Mouse (Mus musculus): Measurements from ENCODE around the gene Naaladl2. TPM values are rescaled to one million over a fixed set of nuclear protein-coding genes. Genes with fewer than 3 reads are reported as not detected.

The Naaladl2 gene
- polyA plus RNA-seq, 1 experiment from 2014 or later = 0.68 TPM

GRCm38 (mm10) chr3:24668052-24668916 lies 475.8 kb downstream of the Naaladl2 start:
- Histone ChIP-seq H3K36me3 (ENCODE audit: control insufficient read depth, insufficient read depth, low read length) (no peaks in the 10 kb centered on the region), H3K27me3 (ENCODE audit: control insufficient read depth, insufficient read depth, low read length) (no peaks in the 10 kb centered on the region), H3K4me2 (no peak overlapping the region), H3K9me3 (ENCODE audit: control insufficient read depth, low read length) (no peaks in the 10 kb centered on the region), H3K27ac (ENCODE audit: low read depth, low read length) (no peak overlapping the region), H3K4me3 (ENCODE audit: low read depth, low read length) (no peak overlapping the region), H3K4me1 (ENCODE audit: control insufficient read depth, insufficient read depth, low read length) (no peaks in the 10 kb centered on the region), H3K9ac (ENCODE audit: low read length) (no peak overlapping the region)
- 85% methylated on average over 3 of the region's 3 CpGs for WGBS
- ATAC-seq (ENCODE audit: low FRiP score) (no peak), DNase-seq (ENCODE audit: low spot score, missing footprints) (no peak)

GRCm38 (mm10) chr3:24665408-24665807 lies 478.7 kb downstream of the Naaladl2 start:
- H3K9ac ChIP-seq (ENCODE audit: low read length) = no peak overlapping the region
- no peak overlapping the region for H3K27ac ChIP-seq (ENCODE audit: low read depth, low read length)
- ATAC-seq (ENCODE audit: low FRiP score) (no peak), DNase-seq (ENCODE audit: low spot score, missing footprints) (no peak)
- H3K4me2 ChIP-seq = no peak overlapping the region
- 82% methylated on average over 1 of the region's 1 CpGs for WGBS
- no peaks in the 10 kb centered on the region for H3K36me3 ChIP-seq (ENCODE audit: control insufficient read depth, insufficient read depth, low read length)
- no peaks in the 10 kb centered on the region for H3K4me1 ChIP-seq (ENCODE audit: control insufficient read depth, insufficient read depth, low read length)
- H3K9me3 ChIP-seq (ENCODE audit: control insufficient read depth, low read length) = no peaks in the 10 kb centered on the region
- no peaks in the 10 kb centered on the region for H3K27me3 ChIP-seq (ENCODE audit: control insufficient read depth, insufficient read depth, low read length)
- H3K4me3 ChIP-seq (ENCODE audit: low read depth, low read length) = no peak overlapping the region

DNA sequence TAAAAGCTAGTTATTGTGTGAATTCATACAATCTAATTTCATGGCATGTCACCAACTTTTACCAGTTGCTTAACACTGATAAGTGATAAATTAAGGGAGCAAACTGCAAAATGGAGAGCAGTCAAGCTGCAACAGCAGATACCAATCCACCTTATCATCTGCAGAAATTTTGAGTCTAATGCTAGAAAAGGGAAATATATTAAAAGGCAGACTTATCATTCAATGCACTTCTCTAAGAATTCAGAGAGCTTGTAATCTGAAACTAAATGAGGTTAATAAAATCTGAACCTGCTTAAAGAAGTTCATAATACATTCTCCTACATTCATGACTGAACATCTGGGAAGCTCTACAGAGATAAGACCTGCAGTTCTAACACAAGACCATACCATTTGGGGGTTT lies 480.3 kb downstream of the Naaladl2 start:
- ATAC-seq (ENCODE audit: low FRiP score) (no peak), DNase-seq (ENCODE audit: low spot score, missing footprints) (no peak)
- H3K27ac ChIP-seq (ENCODE audit: low read depth, low read length) = no peak overlapping the region
- no peak overlapping the region for H3K4me3 ChIP-seq (ENCODE audit: low read depth, low read length)
- no peaks in the 10 kb centered on the region for H3K36me3 ChIP-seq (ENCODE audit: control insufficient read depth, insufficient read depth, low read length)
- no peak overlapping the region for H3K9ac ChIP-seq (ENCODE audit: low read length)
- H3K4me2 ChIP-seq = no peak overlapping the region
- no peaks in the 10 kb centered on the region for H3K9me3 ChIP-seq (ENCODE audit: control insufficient read depth, low read length)
- no peaks in the 10 kb centered on the region for H3K27me3 ChIP-seq (ENCODE audit: control insufficient read depth, insufficient read depth, low read length)
- no peaks in the 10 kb centered on the region for H3K4me1 ChIP-seq (ENCODE audit: control insufficient read depth, insufficient read depth, low read length)

GRCm38 (mm10) chr3:24630032-24630431 lies 514.0 kb downstream of the Naaladl2 start:
- Histone ChIP-seq H3K27me3 (ENCODE audit: control insufficient read depth, insufficient read depth, low read length) (no peaks in the 10 kb centered on the region), H3K4me3 (ENCODE audit: low read depth, low read length) (no peak overlapping the region), H3K4me2 (no peak overlapping the region), H3K27ac (ENCODE audit: low read depth, low read length) (no peak overlapping the region), H3K4me1 (ENCODE audit: control insufficient read depth, insufficient read depth, low read length) (no peaks in the 10 kb centered on the region), H3K36me3 (ENCODE audit: control insufficient read depth, insufficient read depth, low read length) (no peaks in the 10 kb centered on the region), H3K9me3 (ENCODE audit: control insufficient read depth, low read length) (no peaks in the 10 kb centered on the region), H3K9ac (ENCODE audit: low read length) (no peak overlapping the region)
- DNase-seq (ENCODE audit: low spot score, missing footprints) (no peak), ATAC-seq (ENCODE audit: low FRiP score) (no peak)
- WGBS = 70% methylated on average over 1 of the region's 1 CpGs

- no peaks in the 10 kb centered on the region for H3K36me3 ChIP-seq (ENCODE audit: control insufficient read depth, insufficient read depth, low read length)
- peak; percentile 86 for ATAC-seq (ENCODE audit: low FRiP score)
- no peak overlapping the region for H3K9ac ChIP-seq (ENCODE audit: low read length)
- no peak overlapping the region for H3K4me3 ChIP-seq (ENCODE audit: low read depth, low read length)
- no peaks in the 10 kb centered on the region for H3K27me3 ChIP-seq (ENCODE audit: control insufficient read depth, insufficient read depth, low read length)
- no peak overlapping the region for H3K4me2 ChIP-seq
- no peaks in the 10 kb centered on the region for H3K9me3 ChIP-seq (ENCODE audit: control insufficient read depth, low read length)
- no peaks in the 10 kb centered on the region for H3K4me1 ChIP-seq (ENCODE audit: control insufficient read depth, insufficient read depth, low read length)
- no peak for DNase-seq (ENCODE audit: low spot score, missing footprints)
- H3K27ac ChIP-seq (ENCODE audit: low read depth, low read length) = no peak overlapping the region
These were observed 538.6 kb downstream of the Naaladl2 start for GRCm38 (mm10) chr3:24605485-24605884.

DNA sequence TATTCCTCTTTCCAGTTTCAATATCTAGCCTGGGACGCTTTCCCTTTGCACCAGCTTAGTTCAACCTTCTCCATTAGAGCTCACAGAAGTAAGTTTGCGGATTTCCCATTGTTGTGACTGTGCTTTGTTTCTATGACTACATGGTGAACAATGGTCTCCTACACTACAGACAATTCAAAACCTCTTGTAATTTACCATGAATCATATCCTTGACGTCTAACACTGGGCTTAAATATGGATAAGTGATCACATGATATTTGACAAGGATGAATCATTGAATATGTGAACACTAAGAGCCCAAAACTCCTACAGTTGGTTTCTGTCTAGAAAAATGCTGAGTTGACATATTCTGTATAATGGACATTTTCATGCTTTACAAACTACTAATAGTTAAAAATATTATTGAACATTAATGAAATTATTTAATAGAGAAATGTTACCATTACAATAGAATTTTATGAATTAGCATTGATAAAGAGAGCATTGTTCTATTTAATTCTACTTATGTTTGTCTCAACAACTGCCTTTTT lies 539.2 kb downstream of the Naaladl2 start:
- DNase-seq (ENCODE audit: low spot score, missing footprints) (no peak), ATAC-seq (ENCODE audit: low FRiP score) (no peak)
- Histone ChIP-seq H3K27ac (ENCODE audit: low read depth, low read length) (no peak overlapping the region), H3K9ac (ENCODE audit: low read length) (no peak overlapping the region), H3K36me3 (ENCODE audit: control insufficient read depth, insufficient read depth, low read length) (no peaks in the 10 kb centered on the region), H3K4me2 (no peak overlapping the region), H3K9me3 (ENCODE audit: control insufficient read depth, low read length) (no peaks in the 10 kb centered on the region), H3K27me3 (ENCODE audit: control insufficient read depth, insufficient read depth, low read length) (no peaks in the 10 kb centered on the region), H3K4me3 (ENCODE audit: low read depth, low read length) (no peak overlapping the region), H3K4me1 (ENCODE audit: control insufficient read depth, insufficient read depth, low read length) (no peaks in the 10 kb centered on the region)
- 70% methylated on average over 3 of the region's 3 CpGs for WGBS

DNA sequence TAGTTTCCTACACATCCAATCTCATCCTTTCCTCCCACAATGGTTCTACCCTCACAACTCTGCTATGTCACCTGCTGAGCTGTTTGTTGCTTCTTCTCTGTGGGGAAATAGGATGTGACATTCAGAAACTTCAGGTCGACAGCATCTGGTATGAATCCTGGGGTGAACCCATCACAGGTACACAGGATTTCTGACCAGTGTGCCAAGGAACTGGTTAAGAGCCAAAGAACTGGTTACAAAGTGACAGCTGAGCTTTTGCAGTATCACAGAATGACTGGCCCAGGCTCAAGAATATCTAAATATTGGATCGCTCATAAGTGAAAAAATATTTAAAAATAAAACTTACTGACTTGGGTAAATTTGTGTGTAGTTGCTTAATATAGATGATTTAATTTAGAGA lies 548.6 kb downstream of the Naaladl2 start:
- DNase-seq (ENCODE audit: low spot score, missing footprints) (no peak), ATAC-seq (ENCODE audit: low FRiP score) (no peak)
- H3K27me3 ChIP-seq (ENCODE audit: control insufficient read depth, insufficient read depth, low read length) = no peaks in the 10 kb centered on the region
- no peaks in the 10 kb centered on the region for H3K36me3 ChIP-seq (ENCODE audit: control insufficient read depth, insufficient read depth, low read length)
- WGBS = 70% methylated on average over 2 of the region's 2 CpGs
- H3K4me3 ChIP-seq (ENCODE audit: low read depth, low read length) = no peak overlapping the region
- H3K4me2 ChIP-seq = no peak overlapping the region
- H3K9me3 ChIP-seq (ENCODE audit: control insufficient read depth, low read length) = no peaks in the 10 kb centered on the region
- H3K9ac ChIP-seq (ENCODE audit: low read length) = no peak overlapping the region
- H3K4me1 ChIP-seq (ENCODE audit: control insufficient read depth, insufficient read depth, low read length) = no peaks in the 10 kb centered on the region
- no peak overlapping the region for H3K27ac ChIP-seq (ENCODE audit: low read depth, low read length)

DNA sequence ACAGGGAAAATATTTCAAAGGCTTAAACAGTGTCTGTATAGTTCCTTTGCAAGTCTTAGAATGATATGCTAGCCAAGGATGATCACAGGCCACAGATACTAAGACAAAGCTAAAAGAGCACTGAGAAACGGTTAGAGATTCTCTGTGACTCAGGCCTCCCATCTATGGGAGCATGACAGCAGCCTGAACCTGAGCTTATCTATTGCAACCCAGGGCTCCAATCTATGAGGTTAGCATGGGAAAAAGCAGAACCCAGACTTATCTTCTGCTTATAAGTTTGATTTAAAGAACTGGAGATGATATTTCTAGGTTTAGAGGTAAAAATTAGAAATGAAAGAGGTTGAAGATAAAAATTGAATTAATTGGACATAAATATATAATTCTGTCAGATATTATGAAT lies 587.4 kb downstream of the Naaladl2 start:
- no peak overlapping the region for H3K9ac ChIP-seq (ENCODE audit: low read length)
- H3K4me2 ChIP-seq = no peak overlapping the region
- no peak for DNase-seq (ENCODE audit: low spot score, missing footprints)
- H3K9me3 ChIP-seq (ENCODE audit: control insufficient read depth, low read length) = no peaks in the 10 kb centered on the region
- H3K27me3 ChIP-seq (ENCODE audit: control insufficient read depth, insufficient read depth, low read length) = no peaks in the 10 kb centered on the region
- 79% methylated on average over 1 of the region's 1 CpGs for WGBS
- no peak for ATAC-seq (ENCODE audit: low FRiP score)
- no peaks in the 10 kb centered on the region for H3K4me1 ChIP-seq (ENCODE audit: control insufficient read depth, insufficient read depth, low read length)
- H3K36me3 ChIP-seq (ENCODE audit: control insufficient read depth, insufficient read depth, low read length) = no peaks in the 10 kb centered on the region
- H3K27ac ChIP-seq (ENCODE audit: low read depth, low read length) = no peak overlapping the region
- no peak overlapping the region for H3K4me3 ChIP-seq (ENCODE audit: low read depth, low read length)

DNA sequence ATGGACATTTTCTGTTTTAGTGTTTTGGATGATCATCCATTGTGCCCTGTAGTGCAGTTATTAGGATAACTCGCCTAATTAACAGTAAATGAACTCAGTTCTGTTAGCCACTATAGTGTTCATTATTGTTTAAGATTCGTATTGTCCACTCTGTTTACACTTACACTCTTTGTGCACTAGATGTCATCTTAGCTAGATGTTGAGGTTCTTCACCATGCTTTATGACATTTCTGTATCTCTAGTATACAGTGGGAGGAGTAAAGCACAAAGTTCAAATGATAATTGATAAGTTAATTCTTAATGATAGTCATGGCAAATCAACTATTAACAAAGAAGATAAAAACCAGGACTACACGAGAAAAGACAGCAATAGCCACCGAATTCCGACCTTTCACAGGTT lies 590.4 kb downstream of the Naaladl2 start:
- no peaks in the 10 kb centered on the region for H3K4me1 ChIP-seq (ENCODE audit: control insufficient read depth, insufficient read depth, low read length)
- H3K9me3 ChIP-seq (ENCODE audit: control insufficient read depth, low read length) = no peaks in the 10 kb centered on the region
- no peak overlapping the region for H3K4me3 ChIP-seq (ENCODE audit: low read depth, low read length)
- DNase-seq (ENCODE audit: low spot score, missing footprints) = no peak
- no peak overlapping the region for H3K27ac ChIP-seq (ENCODE audit: low read depth, low read length)
- H3K27me3 ChIP-seq (ENCODE audit: control insufficient read depth, insufficient read depth, low read length) = no peaks in the 10 kb centered on the region
- WGBS = 89% methylated on average over 5 of the region's 5 CpGs
- H3K4me2 ChIP-seq = no peak overlapping the region
- no peak for ATAC-seq (ENCODE audit: low FRiP score)
- H3K36me3 ChIP-seq (ENCODE audit: control insufficient read depth, insufficient read depth, low read length) = no peaks in the 10 kb centered on the region
- no peak overlapping the region for H3K9ac ChIP-seq (ENCODE audit: low read length)
